Mouse (Mus musculus) lung, embryonic 14.5 days (tissue): Measurements from ENCODE around the gene Pitpnb. TPM values are rescaled to one million over a fixed set of nuclear protein-coding genes. Genes with fewer than 3 reads are reported as not detected.

ENCODE experiments used
- ATAC-seq: fragments of 200-750 bp; cut with Nextera tagmentation; 2 replicates; pipeline ENCODE4 v1.8.0; 2017; ENCODE audit warnings: mild to moderate bottlenecking, moderate TSS enrichment, moderate library complexity; ENCODE audit not compliant: insufficient read depth
- DNase-seq: peaks from one replicate; pipeline ENCODE4 v3.0.0-alpha.2; 2015
- H3K27ac ChIP-seq: fragments of 300-500 bp; sonication (generic); 2 replicates; pipeline ENCODE4 v1.5.1; 2014; ENCODE audit warnings: low read depth, mild to moderate bottlenecking, moderate library complexity
- H3K27me3 ChIP-seq: fragments of 300-500 bp; sonication (generic); 2 replicates; pipeline ENCODE4 v1.6.1; 2014; ENCODE audit warnings: low read length, control low read depth; ENCODE audit not compliant: insufficient read depth
- H3K36me3 ChIP-seq: fragments of 300-500 bp; sonication (generic); 2 replicates; pipeline ENCODE4 v1.6.1; 2014; ENCODE audit warnings: control low read depth; ENCODE audit not compliant: insufficient read depth
- H3K4me1 ChIP-seq: fragments of 300-500 bp; sonication (generic); 2 replicates; pipeline ENCODE4 v1.6.1; 2014; ENCODE audit warnings: antibody characterized with exemption, control low read depth; ENCODE audit not compliant: insufficient read depth
- H3K4me2 ChIP-seq: fragments of 300-500 bp; sonication (generic); 2 replicates; pipeline ENCODE4 v1.6.1; 2014; ENCODE audit warnings: mild to moderate bottlenecking
- H3K4me3 ChIP-seq: fragments of 300-500 bp; sonication (generic); 2 replicates; pipeline ENCODE4 v1.5.1; 2014; ENCODE audit warnings: low read depth, low read length
- H3K9ac ChIP-seq: fragments of 300-500 bp; sonication (generic); 2 replicates; pipeline ENCODE4 v1.6.1; 2014
- H3K9me3 ChIP-seq: fragments of 300-500 bp; sonication (generic); 2 replicates; pipeline ENCODE4 v1.6.1; 2016; ENCODE audit warnings: low read depth, low read length, control low read depth
- CTCF ChIP-seq: IDR thresholded peaks from 2 replicates; pipeline ENCODE4 v1.5.1; 2016; ENCODE audit warnings: antibody characterized with exemption, low read depth
- WGBS: fragments of 180-500 bp; shearing (Covaris S2); extraction: QIAGEN DNeasy Blood & Tissue Kit; methylation state at CpG from one replicate; pipeline ENCODE4 v1.1.7; 2014; 5-methylcytosine and 5-hydroxymethylcytosine counted together
- polyA plus RNA-seq: library from polyadenylated mRNA; unstranded; fragments of >200 nt; fragmentation: Nextera tagmentation; extraction: Ambion mirVana; gene quantifications from 2 replicates; pipeline ENCODE4 v1.2.1, GENCODE M21; 2014

Pitpnb gene
- polyA plus RNA-seq, 1 experiment from 2014 or later = 120 TPM

DNA sequence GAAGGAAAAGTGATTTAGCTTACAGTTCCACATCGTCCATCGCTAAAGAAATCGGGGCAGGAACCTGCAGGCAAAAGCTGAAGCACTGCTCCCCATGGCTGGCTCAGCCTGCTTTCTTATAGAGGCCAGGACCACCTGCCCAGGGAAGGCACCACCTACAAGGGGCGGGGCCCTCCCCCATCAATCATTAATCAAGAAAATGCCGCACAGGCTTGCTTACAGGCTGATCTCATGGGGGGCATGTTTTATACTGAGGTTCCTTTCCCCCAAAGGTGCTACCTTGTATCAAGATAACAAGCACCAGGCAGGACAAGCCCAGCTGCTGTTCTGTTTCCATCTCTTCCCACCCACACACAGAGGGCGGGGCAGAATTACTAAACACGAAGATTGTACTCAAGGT, 31.9 kb upstream of the Pitpnb start:
- DNase-seq = no peak
- Histone ChIP-seq H3K4me3 (no peak overlapping the region), H3K4me1 (no peaks in the 10 kb centered on the region), H3K27ac (no peak overlapping the region), H3K27me3 (no peaks in the 10 kb centered on the region), H3K9me3 (no peaks in the 10 kb centered on the region), H3K4me2 (no peak overlapping the region), H3K36me3 (no peaks in the 10 kb centered on the region), H3K9ac (no peak overlapping the region)
- TF ChIP-seq CTCF = no peak
- no peak for ATAC-seq
- 36% methylated on average over 7 of the region's 7 CpGs for WGBS

DNA sequence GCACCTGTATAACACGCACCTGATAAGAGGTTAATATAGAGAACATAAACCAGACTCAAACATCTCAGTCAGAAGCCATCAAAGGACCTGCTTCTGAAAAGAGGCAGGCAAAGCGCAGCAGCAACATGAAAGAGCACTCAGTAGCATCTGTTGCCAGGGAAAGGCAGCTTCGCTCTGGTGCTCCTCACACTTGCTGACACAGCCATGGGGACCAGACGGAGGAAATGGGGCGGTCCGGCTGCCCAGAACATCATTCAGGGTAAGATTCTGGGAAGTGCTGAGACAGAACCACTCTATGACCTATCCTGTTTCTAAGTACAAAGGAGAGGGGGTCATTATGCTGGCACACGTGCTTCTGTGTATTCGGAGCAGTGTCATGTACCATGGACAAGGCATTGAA, 29.8 kb upstream of the Pitpnb start:
- Histone ChIP-seq H3K9me3 (no peaks in the 10 kb centered on the region), H3K27ac (no peak overlapping the region), H3K36me3 (no peaks in the 10 kb centered on the region), H3K4me3 (no peak overlapping the region), H3K4me2 (no peak overlapping the region), H3K9ac (no peak overlapping the region), H3K27me3 (no peaks in the 10 kb centered on the region), H3K4me1 (no peaks in the 10 kb centered on the region)
- no peak for DNase-seq
- ATAC-seq = no peak
- no peak for TF ChIP-seq CTCF
- WGBS = 70% methylated on average over 8 of the region's 8 CpGs

DNA sequence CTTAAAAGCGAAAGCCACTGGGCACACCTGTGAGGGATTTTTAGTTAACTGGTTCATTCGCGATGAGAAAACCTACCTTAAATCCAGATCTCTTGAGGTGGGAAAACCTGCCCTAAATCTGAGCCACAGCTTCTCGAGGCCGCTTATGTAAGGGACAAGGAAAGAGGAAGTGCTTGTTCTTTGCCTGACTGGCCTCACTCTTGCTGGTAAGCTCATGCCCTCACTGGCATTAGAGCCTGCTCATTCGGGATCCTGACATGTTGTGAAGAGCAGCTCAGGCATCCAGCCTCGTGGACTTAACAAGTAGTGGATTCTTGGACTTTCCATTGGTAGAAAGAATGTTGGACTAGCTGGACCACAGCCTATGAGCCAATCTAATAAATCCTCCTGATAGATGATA, 28.8 kb upstream of the Pitpnb start:
- no peak overlapping the region for H3K27ac ChIP-seq
- 66% methylated on average over 7 of the region's 7 CpGs for WGBS
- no peak for ATAC-seq
- H3K36me3 ChIP-seq = no peaks in the 10 kb centered on the region
- H3K4me3 ChIP-seq = no peak overlapping the region
- no peak overlapping the region for H3K9ac ChIP-seq
- no peaks in the 10 kb centered on the region for H3K4me1 ChIP-seq
- TF ChIP-seq CTCF = no peak
- H3K4me2 ChIP-seq = no peak overlapping the region
- no peaks in the 10 kb centered on the region for H3K27me3 ChIP-seq
- H3K9me3 ChIP-seq = no peaks in the 10 kb centered on the region
- no peak for DNase-seq

DNA sequence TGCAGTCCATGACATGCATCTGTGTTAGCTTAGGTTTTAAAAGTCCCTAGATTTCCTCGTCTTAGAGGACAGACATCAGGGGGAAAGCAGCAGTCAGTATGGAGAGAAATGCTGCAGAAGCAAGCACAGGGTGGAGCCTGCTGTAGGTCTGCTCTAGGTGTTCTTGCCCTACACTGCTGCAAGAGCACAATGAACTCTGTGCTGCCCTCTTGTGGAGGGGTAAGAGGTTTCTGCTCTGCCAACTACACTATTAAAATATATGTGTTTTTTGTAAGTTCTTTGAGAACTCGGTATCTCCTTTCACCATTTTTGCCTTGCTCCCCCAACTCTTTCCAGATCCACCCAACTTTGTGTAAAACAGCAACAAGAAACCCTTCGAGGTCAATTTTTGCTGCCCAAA, 25.8 kb upstream of the Pitpnb start:
- Histone ChIP-seq H3K9ac (no peak overlapping the region), H3K9me3 (no peaks in the 10 kb centered on the region), H3K27me3 (no peaks in the 10 kb centered on the region), H3K4me1 (no peaks in the 10 kb centered on the region), H3K4me3 (no peak overlapping the region), H3K4me2 (no peak overlapping the region), H3K36me3 (no peaks in the 10 kb centered on the region), H3K27ac (no peak overlapping the region)
- DNase-seq (no peak), ATAC-seq (no peak)
- WGBS = 83% methylated on average over 3 of the region's 3 CpGs
- TF ChIP-seq CTCF = no peak

DNA sequence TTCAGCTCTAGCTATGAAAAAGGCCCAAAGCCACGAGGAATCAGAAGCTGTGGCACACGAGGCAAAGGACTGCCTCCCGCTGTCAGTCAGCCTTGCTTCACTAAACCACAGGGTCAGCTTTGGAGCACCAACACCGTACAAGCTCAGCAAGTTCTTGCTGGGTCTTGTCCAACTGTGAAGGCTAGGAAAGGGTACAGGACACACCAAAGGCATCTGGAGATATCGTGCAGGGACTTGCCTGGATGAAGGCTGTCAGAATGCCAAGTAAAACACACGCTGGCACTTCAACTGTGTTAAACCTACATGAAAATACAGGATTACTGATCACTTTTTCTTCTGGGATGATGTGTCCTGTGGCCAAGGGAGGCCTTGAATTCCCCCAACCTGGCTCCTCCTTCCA, 20.4 kb upstream of the Pitpnb start:
- 61% methylated on average over 6 of the region's 6 CpGs for WGBS
- ATAC-seq (no peak), DNase-seq (no peak)
- no peaks in the 10 kb centered on the region for H3K9me3 ChIP-seq
- H3K4me3 ChIP-seq = no peak overlapping the region
- no peak overlapping the region for H3K4me2 ChIP-seq
- H3K9ac ChIP-seq = no peak overlapping the region
- no peaks in the 10 kb centered on the region for H3K36me3 ChIP-seq
- no peaks in the 10 kb centered on the region for H3K27me3 ChIP-seq
- H3K27ac ChIP-seq = no peak overlapping the region
- TF ChIP-seq CTCF = no peak
- no peaks in the 10 kb centered on the region for H3K4me1 ChIP-seq

DNA sequence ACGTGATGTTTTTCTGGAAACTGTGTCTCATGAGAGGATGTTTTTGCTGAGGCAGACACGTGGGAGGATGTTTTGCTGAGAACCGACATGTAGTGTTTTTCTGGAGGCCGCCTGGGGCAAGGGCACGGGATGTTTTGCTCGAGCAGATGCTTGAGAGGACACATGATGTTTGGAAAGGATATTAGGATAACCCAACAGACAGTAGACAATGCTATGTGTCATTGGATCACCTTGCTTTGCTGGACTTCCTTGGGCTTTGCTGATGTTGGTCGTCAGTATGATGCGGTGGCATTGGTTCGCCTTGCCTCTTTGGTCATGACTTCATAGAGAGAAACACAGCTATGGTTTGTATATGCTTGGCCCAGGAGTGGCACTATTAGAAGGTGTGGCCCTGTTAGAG, 16.7 kb upstream of the Pitpnb start:
- H3K36me3 ChIP-seq = no peaks in the 10 kb centered on the region
- TF ChIP-seq CTCF = no peak
- H3K4me2 ChIP-seq = no peak overlapping the region
- H3K27ac ChIP-seq = no peak overlapping the region
- no peaks in the 10 kb centered on the region for H3K9me3 ChIP-seq
- DNase-seq = no peak
- H3K9ac ChIP-seq = no peak overlapping the region
- no peak for ATAC-seq
- no peak overlapping the region for H3K4me3 ChIP-seq
- 86% methylated on average over 9 of the region's 9 CpGs for WGBS
- no peaks in the 10 kb centered on the region for H3K27me3 ChIP-seq
- no peaks in the 10 kb centered on the region for H3K4me1 ChIP-seq

DNA sequence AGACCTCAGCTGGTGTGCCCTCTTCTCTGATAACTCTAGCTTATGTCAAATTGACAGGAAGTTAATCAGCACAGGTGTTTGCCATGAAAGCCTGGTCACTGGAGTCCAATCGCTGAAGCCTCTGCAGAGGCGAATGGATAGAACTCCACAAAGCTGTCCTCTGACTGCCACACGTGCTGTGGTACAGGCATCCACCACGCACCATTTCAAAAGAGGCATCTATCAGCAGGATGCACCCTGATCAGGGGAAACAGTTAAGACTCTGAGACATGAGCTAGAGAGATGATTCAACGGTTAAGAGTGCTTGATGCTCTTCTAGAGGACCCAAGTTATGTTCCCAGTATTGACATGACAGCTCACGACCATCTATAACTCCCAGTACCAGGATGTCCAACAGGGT, 15.5 kb upstream of the Pitpnb start:
- no peaks in the 10 kb centered on the region for H3K4me1 ChIP-seq
- WGBS = 85% methylated on average over 6 of the region's 6 CpGs
- H3K27ac ChIP-seq = no peak overlapping the region
- no peak for TF ChIP-seq CTCF
- no peak overlapping the region for H3K4me2 ChIP-seq
- H3K9me3 ChIP-seq = no peaks in the 10 kb centered on the region
- H3K36me3 ChIP-seq = no peaks in the 10 kb centered on the region
- ATAC-seq = no peak
- no peak overlapping the region for H3K4me3 ChIP-seq
- no peaks in the 10 kb centered on the region for H3K27me3 ChIP-seq
- no peak for DNase-seq
- H3K9ac ChIP-seq = no peak overlapping the region

DNA sequence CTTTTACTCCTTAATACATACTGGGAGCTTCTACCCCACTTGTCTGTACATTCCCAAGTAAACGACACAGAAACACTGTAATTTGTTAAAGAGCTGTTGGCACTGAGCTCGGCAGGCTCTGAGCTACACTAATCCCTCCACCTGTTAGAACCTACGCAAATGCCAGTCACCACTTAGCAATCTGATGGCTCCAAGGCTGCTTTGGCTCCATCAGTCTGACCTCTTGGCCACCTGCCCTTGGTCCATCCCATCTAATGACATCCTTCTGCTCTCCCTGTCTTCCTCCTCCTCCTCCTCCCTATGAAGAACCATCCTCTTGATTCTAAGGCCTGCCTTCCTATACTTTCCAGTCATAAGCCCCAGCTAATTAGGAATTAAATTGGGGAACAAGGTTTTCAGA, 13.0 kb upstream of the Pitpnb start:
- no peak for TF ChIP-seq CTCF
- ATAC-seq (no peak), DNase-seq (no peak)
- no peaks in the 10 kb centered on the region for H3K9me3 ChIP-seq
- H3K27me3 ChIP-seq = no peaks in the 10 kb centered on the region
- WGBS = 54% methylated on average over 3 of the region's 3 CpGs
- H3K36me3 ChIP-seq = no peaks in the 10 kb centered on the region
- no peak overlapping the region for H3K9ac ChIP-seq
- no peak overlapping the region for H3K4me2 ChIP-seq
- no peak overlapping the region for H3K27ac ChIP-seq
- H3K4me1 ChIP-seq = no peaks in the 10 kb centered on the region
- no peak overlapping the region for H3K4me3 ChIP-seq
